Mouse (Mus musculus) limb, embryonic 15.5 days (tissue): ENCODE results near the gene Vgf. TPM values are rescaled to one million over a fixed set of nuclear protein-coding genes. Genes with fewer than 3 reads are reported as not detected.
A peak's percentile ranks its signal among the peaks of the same experiment; 100 is the strongest.

Experiments
- ATAC-seq: fragments of 200-750 bp; cut with Nextera tagmentation; 2 replicates; pipeline ENCODE4 v1.8.0; 2017; ENCODE audit warnings: low read depth, moderate TSS enrichment; ENCODE audit not compliant: insufficient number of reproducible peaks, low FRiP score, low TSS enrichment
- H3K27ac ChIP-seq: fragments of 300-500 bp; sonication (generic); 2 replicates; pipeline ENCODE4 v1.5.1; 2015; ENCODE audit warnings: moderate library complexity, mild to moderate bottlenecking, inconsistent platforms
- H3K27me3 ChIP-seq: fragments of 300-500 bp; sonication (generic); 2 replicates; pipeline ENCODE4 v1.6.1; 2015; ENCODE audit warnings: inconsistent platforms
- H3K36me3 ChIP-seq: fragments of 300-500 bp; sonication (generic); 2 replicates; pipeline ENCODE4 v1.6.1; 2015; ENCODE audit warnings: inconsistent platforms
- H3K4me1 ChIP-seq: fragments of 300-500 bp; sonication (generic); 2 replicates; pipeline ENCODE4 v1.6.1; 2015; ENCODE audit warnings: inconsistent platforms
- H3K4me2 ChIP-seq: fragments of 300-500 bp; sonication (generic); 2 replicates; pipeline ENCODE4 v1.6.1; 2015; ENCODE audit warnings: mild to moderate bottlenecking, inconsistent platforms
- H3K4me3 ChIP-seq: fragments of 300-500 bp; sonication (generic); 2 replicates; pipeline ENCODE4 v1.5.1; 2015; ENCODE audit warnings: mild to moderate bottlenecking, inconsistent platforms
- H3K9ac ChIP-seq: fragments of 300-500 bp; sonication (generic); 2 replicates; pipeline ENCODE4 v1.6.1; 2015; ENCODE audit warnings: inconsistent platforms
- H3K9me3 ChIP-seq: fragments of 300-500 bp; sonication (generic); 2 replicates; pipeline ENCODE4 v1.6.1; 2016; ENCODE audit warnings: inconsistent platforms
- WGBS: fragments of 180-500 bp; shearing (Covaris S2); methylation state at CpG from one replicate; pipeline ENCODE4 v1.1.7; 2015; 5-methylcytosine and 5-hydroxymethylcytosine counted together
- polyA plus RNA-seq: library from polyadenylated mRNA; unstranded; fragments of >200 nt; fragmentation: Nextera tagmentation; extraction: Ambion mirVana; gene quantifications from 2 replicates; pipeline ENCODE4 v1.2.1, GENCODE M21; 2015

Vgf gene
- 0.06 and 0.09 TPM in 2 replicates for polyA plus RNA-seq

DNA sequence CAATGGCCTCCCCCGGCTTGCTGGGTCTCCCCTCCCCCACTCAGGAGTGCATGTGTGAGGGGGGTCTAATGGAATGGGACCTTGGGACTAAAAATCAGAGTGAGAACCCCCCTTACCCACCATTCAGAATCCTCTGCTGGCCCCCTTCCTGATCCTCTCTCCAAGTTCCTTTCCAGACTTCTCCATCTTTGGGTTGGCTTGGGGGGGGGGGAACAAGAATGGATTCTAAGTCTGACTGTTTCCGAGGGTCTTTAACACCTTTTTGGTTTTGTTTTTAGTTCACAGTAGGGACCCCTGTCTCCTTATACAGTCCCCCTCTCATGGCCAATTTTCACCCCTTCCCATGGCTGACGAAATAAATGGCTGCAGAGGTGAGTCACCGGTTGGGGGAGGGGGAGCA lies at the start of gene Vgf:
TSS of gene Vgf (plus strand) at position 301 of the 400 bp plus-strand sequence.
- H3K27ac ChIP-seq, result no peak within 1 kb of the TSS
- H3K36me3 ChIP-seq, result no peaks in the 10 kb centered on the region
- WGBS, result 31% methylated on average over 4 of the region's 4 CpGs
- ATAC-seq, result no peak
- H3K9ac ChIP-seq, result no peak within 1 kb of the TSS
- no peak within 1 kb of the TSS for H3K4me3 ChIP-seq
- no peak within 1 kb of the TSS for H3K4me2 ChIP-seq
- peaks cover 22% of the 10 kb centered on the region for H3K4me1 ChIP-seq
- H3K9me3 ChIP-seq, result no peaks in the 10 kb centered on the region
- peaks cover 77% of the 10 kb centered on the region for H3K27me3 ChIP-seq

DNA sequence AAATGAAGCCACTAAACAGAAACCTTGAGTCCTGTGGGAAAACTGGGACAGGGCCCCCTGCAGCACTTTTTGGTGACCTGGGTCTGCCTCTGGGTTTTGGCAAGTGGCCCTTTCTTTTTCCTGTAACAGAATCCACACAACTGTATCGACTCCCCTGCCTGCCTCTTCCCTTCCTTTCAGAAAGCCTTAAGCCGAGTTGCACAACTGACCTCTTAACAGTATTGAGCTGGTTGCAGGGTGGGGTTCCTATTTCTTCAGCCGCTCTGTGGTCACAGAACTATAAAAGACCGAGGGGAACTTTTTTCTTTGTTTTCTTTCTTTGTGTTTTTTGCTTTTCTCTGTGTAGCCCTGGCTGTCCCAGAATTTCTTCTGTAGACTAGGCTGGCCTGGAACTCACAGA lies 48.4 kb upstream of the Vgf start:
- Histone ChIP-seq H3K9me3 (no peaks in the 10 kb centered on the region), H3K27ac (no peak overlapping the region), H3K4me2 (no peak overlapping the region), H3K9ac (no peak overlapping the region), H3K36me3 (peaks cover 19% of the 10 kb centered on the region), H3K4me1 (no peaks in the 10 kb centered on the region), H3K4me3 (no peak overlapping the region), H3K27me3 (no peaks in the 10 kb centered on the region)
- 69% methylated on average over 4 of the region's 4 CpGs for WGBS
- ATAC-seq, result no peak

DNA sequence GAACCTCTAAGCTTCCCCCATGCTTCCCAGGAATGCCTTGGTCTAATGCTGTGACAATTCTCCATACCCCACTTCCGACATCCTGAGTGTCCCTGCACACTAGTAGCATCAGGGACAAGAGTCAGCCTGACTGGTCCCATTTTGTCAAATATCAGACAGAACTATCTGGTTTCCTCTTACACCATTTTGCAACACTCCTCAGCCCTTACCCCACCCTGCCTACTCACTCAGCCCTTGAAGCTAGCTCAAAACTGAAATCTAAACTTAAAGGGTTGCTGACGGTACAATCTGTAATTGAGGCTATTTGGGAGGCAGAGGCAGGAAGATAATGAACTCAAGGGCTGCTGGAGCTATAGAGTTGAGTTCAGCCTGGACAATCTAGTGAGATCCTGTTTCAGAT lies 46.4 kb upstream of the Vgf start:
- H3K27ac ChIP-seq, result no peak overlapping the region
- peaks cover 39% of the 10 kb centered on the region for H3K36me3 ChIP-seq
- H3K9me3 ChIP-seq, result no peaks in the 10 kb centered on the region
- no peak for ATAC-seq
- H3K4me3 ChIP-seq, result no peak overlapping the region
- no peak overlapping the region for H3K4me2 ChIP-seq
- no peak overlapping the region for H3K9ac ChIP-seq
- 0 out of 2 replicates have a peak, but pooled peaks cover 2% of the 10 kb centered on the region for H3K4me1 ChIP-seq
- WGBS, result 60% methylated on average over 2 of the region's 2 CpGs
- no peaks in the 10 kb centered on the region for H3K27me3 ChIP-seq

DNA sequence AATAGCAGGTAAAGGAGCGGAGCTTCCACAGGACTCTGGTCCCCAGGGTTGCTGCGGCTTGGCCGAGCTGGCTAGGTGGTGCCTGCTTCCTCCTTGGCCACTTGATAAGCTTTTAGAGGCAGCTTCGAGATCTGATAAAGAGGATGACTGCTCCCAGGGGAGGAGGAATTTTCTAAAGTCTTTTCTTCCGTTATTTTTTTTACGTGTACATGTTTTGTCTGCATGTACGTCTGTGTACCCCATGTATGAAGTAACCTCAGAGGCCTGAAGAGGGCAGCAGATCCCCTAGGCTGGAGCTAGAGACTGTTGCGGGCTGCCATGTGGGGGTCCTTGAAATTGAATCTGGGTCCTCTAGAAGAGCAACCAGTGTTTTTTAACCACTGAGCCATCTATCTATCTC lies 45.2 kb upstream of the Vgf start:
- no peak for ATAC-seq
- Histone ChIP-seq H3K27me3 (no peaks in the 10 kb centered on the region), H3K4me1 (peaks cover 10% of the 10 kb centered on the region), H3K9me3 (no peaks in the 10 kb centered on the region), H3K4me3 (no peak overlapping the region), H3K9ac (no peak overlapping the region), H3K27ac (no peak overlapping the region), H3K4me2 (no peak overlapping the region), H3K36me3 (peaks cover 41% of the 10 kb centered on the region)
- WGBS, result 87% methylated on average over 8 of the region's 8 CpGs

DNA sequence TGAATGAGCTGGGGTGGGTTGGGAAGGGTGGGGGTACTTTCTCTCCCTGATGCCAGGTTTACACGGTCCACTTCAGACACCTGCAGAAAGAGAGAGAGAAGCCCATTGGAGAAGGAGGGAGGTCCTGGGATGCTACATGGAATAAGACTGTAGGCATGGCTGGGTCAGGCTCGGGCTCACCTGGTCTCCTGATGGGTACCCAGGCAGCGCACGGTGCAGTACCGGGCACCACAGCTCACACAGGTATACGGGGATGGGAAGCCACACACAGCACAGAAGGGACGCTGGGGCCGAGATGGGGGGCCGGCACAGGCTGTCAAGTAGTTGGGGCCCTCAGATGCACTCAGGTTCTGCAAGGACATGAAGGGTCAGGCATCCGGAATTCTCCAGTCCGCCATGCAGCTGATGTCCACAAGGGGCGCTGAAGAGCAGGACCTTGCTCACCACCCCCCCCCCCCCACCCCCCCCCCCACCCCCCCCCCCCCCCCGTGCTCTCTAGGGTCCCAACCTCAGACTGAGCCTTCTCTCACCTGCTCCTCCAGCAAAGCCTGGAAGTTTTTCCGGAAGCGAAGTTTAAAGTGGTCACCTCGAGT lies 43.8 kb upstream of the Vgf start:
- no peak for ATAC-seq
- Histone ChIP-seq H3K27ac (no peak overlapping the region), H3K4me2 (no peak overlapping the region), H3K9ac (no peak overlapping the region), H3K4me3 (no peak overlapping the region), H3K27me3 (no peaks in the 10 kb centered on the region), H3K36me3 (peaks cover 41% of the 10 kb centered on the region), H3K9me3 (no peaks in the 10 kb centered on the region), H3K4me1 (peaks cover 15% of the 10 kb centered on the region)
- 54% methylated on average over 14 of the region's 16 CpGs for WGBS

DNA sequence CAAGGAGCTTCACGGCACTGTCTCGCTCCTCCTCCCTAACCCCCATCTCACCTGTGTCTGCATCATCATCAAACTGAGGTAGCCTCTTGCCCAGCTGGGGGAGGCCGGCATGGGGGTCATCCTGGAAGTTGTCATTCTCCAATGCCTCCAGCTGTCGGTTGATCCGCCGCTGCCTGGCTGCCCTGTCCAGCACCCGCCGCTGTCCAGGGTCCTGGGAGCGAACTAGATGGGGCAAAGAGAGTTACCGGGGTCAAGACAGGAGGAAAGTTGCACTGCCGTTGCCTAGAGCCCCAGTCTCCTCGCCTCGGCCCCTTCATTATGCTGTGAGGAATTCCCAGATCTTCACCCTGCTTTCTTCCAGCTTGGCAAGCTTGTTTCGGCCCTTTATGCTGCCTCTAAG lies 41.4 kb upstream of the Vgf start:
- peaks cover 44% of the 10 kb centered on the region for H3K36me3 ChIP-seq
- no peak overlapping the region for H3K4me2 ChIP-seq
- ATAC-seq, result no peak
- WGBS, result 46% methylated on average over 14 of the region's 14 CpGs
- H3K27me3 ChIP-seq, result no peaks in the 10 kb centered on the region
- H3K27ac ChIP-seq, result no peak overlapping the region
- H3K9ac ChIP-seq, result no peak overlapping the region
- no peaks in the 10 kb centered on the region for H3K9me3 ChIP-seq
- peaks cover 26% of the 10 kb centered on the region for H3K4me1 ChIP-seq
- H3K4me3 ChIP-seq, result no peak overlapping the region

DNA sequence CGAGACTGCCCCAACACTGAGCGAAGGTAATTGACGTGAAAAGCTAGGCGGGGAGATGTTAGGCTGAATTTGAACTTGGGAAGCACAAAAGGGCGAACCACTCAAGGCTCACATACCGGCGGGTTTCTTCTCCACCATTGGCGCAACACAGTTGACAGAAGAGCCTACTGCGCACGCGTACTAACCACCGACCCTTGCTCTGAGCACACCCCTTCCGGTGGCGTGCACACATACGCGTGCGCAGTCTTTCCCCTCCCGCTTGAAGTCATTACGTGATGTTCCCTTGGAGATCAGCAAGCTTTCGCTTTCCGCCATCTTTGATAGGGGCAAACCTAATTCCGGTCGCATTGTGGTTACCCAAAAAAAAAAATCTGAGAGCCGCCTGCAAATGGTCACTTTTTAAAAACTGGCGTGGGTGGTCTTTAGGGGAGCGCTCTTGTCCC lies 39.5 kb upstream of the Vgf start, which contains the start of gene Plod3:
TSS of gene Plod3 (plus strand) at position 325 of the 443 bp plus-strand sequence.
- ATAC-seq, result peak; percentile 86
- no peaks in the 10 kb centered on the region for H3K27me3 ChIP-seq
- H3K27ac ChIP-seq, result peak within 1 kb of the TSS; percentile 97
- WGBS, result 0% methylated on average over 26 of the region's 26 CpGs
- H3K4me2 ChIP-seq, result peak within 1 kb of the TSS; percentile 78
- H3K9ac ChIP-seq, result peak within 1 kb of the TSS; percentile 88
- peaks cover 51% of the 10 kb centered on the region for H3K36me3 ChIP-seq
- peaks cover 26% of the 10 kb centered on the region for H3K4me1 ChIP-seq
- peak within 1 kb of the TSS; percentile 92 for H3K4me3 ChIP-seq
- no peaks in the 10 kb centered on the region for H3K9me3 ChIP-seq

DNA sequence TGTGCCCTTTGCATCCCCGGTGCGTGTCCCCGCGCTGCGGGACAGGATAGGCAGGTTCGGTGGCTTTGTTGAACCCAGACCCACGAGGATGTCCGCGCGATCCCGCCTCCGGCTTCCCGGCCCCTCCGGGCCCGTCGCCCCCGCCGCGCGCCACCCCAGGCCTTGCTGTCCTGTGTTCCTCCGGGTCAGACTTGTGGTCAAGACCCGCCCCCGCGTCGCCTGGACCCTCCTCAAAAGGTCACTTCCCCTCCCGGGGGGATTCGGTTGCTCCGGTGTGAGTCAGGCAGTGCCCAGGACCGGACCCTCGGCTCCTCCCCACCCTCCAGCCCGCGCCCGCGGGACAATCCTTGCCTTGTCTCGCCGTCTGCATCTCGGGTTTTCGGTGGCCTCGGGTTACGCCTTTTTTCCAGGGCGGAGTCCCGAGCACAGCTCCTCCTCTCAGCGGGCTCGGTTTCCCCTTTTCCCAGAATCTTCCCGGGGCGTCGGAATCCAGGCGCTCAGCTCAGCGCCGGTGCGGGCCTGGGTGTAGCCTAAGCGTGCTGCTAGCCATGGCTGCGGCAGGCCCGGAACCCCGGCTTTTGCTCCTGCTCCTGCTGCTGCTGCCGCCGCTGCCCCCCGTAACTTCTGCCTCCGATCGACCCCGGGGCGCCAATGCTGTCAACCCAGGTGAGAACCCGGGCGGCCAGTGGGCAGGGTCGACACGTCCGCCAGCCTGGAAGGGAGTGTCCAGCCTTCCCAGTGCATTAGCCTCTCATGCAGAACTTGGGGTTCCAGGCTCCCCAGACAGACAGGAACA lies 38.9 kb upstream of the Vgf start:
- Histone ChIP-seq H3K27me3 (no peaks in the 10 kb centered on the region), H3K4me2 (peak overlapping the region; percentile 78), H3K27ac (peak overlapping the region; percentile 97), H3K36me3 (peaks cover 51% of the 10 kb centered on the region), H3K9ac (peak overlapping the region; percentile 88), H3K9me3 (no peaks in the 10 kb centered on the region), H3K4me1 (peaks cover 26% of the 10 kb centered on the region), H3K4me3 (peak overlapping the region; percentile 92)
- under 1% methylated on average over 66 of the region's 67 CpGs for WGBS
- ATAC-seq, result peak; percentile 61

DNA sequence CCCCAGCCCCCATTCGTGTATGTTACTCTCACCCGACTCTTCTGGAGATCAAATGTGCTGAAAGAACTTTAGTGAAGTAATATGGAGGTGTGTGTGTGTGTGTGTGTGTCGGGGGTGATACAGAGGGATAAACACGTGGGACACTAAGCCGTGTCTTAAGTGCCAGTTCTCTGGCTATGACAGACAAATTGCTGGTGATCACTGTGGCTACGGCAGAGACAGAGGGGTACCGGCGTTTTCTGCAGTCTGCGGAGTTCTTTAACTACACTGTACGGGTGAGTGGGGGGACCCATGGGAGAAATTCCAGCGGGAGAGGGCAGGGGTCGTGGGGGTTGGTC lies 38.3 kb upstream of the Vgf start, which contains the start of gene Znhit1:
TSS of gene Znhit1 (minus strand) at position 88 of the 338 bp plus-strand sequence.
- Histone ChIP-seq H3K27ac (peak within 1 kb of the TSS; percentile 97), H3K4me2 (peak within 1 kb of the TSS; percentile 78), H3K36me3 (peaks cover 54% of the 10 kb centered on the region), H3K9me3 (no peaks in the 10 kb centered on the region), H3K27me3 (no peaks in the 10 kb centered on the region), H3K4me1 (peaks cover 26% of the 10 kb centered on the region), H3K9ac (peak within 1 kb of the TSS; percentile 88), H3K4me3 (peak within 1 kb of the TSS; percentile 92)
- 3% methylated on average over 12 of the region's 12 CpGs for WGBS
- no peak for ATAC-seq

DNA sequence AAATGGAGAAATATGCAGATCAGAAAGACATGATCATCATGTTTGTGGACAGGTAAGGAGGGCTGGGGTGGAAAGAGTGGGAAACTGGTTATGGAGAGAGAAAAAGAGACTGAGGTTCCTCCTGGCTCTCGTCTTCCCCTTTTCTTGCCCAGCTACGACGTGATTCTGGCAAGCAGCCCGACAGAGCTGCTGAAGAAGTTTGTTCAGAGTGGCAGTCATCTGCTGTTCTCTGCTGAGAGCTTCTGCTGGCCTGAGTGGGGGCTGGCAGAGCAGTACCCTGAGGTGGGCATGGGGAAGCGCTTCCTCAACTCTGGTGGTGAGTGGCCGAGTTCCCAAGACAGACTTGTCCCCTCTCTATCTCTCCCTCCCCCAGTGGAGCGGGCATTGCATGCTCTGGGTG lies 37.8 kb upstream of the Vgf start:
- Histone ChIP-seq H3K4me3 (peak overlapping the region; percentile 92), H3K4me1 (peaks cover 26% of the 10 kb centered on the region), H3K9ac (peak overlapping the region; percentile 88; the same call in 1 of the 2 replicates), H3K27ac (peak overlapping the region; percentile 97), H3K4me2 (peak overlapping the region; percentile 78), H3K9me3 (no peaks in the 10 kb centered on the region), H3K36me3 (peaks cover 54% of the 10 kb centered on the region), H3K27me3 (no peaks in the 10 kb centered on the region)
- no peak for ATAC-seq
- 53% methylated on average over 7 of the region's 7 CpGs for WGBS

DNA sequence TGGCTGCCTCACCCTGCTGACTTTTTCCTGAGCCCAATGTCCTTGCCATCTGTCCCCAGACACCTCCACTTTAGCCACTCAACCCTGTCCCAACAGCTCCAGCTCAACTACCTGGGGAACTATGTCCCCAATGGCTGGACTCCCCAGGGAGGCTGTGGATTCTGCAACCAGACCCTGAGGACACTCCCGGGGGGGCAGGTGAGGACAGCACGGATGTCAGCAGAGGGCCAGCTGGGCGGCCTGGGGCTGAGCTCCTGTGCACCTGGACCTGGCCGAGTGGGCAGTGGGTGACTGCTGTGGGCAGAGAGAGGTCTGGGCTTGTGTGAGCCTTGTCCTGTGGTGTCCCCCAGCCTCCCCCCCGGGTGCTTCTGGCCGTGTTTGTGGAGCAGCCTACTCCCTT lies 36.4 kb upstream of the Vgf start:
- H3K27ac ChIP-seq, result no peak overlapping the region
- no peak for ATAC-seq
- H3K36me3 ChIP-seq, result peaks cover 54% of the 10 kb centered on the region
- no peak overlapping the region for H3K9ac ChIP-seq
- H3K4me1 ChIP-seq, result peaks cover 23% of the 10 kb centered on the region
- 84% methylated on average over 6 of the region's 6 CpGs for WGBS
- H3K9me3 ChIP-seq, result no peaks in the 10 kb centered on the region
- no peak overlapping the region for H3K4me3 ChIP-seq
- no peaks in the 10 kb centered on the region for H3K27me3 ChIP-seq
- no peak overlapping the region for H3K4me2 ChIP-seq

DNA sequence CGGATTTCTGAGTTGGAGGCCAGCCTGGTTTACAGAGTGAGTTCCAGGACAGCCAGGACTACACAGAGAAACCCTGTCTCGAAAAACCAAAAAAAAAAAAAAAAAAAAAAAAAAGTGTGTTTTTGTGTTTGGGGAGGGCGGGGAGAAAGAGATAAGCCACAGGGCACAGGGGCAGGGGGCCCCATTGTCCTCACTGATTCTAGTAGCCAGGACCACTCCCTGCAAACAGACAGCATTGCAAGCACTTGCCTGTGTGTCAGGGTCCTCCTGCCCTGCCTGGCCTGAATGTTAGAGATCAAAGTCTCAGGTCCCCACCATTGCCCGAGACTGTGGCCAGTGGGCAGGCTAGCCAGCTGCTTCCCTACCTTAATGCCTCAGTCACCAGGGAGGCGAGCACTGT lies 26.7 kb upstream of the Vgf start:
- H3K4me2 ChIP-seq, result no peak overlapping the region
- no peak overlapping the region for H3K4me3 ChIP-seq
- H3K9me3 ChIP-seq, result no peaks in the 10 kb centered on the region
- ATAC-seq, result no peak
- peaks cover 19% of the 10 kb centered on the region for H3K36me3 ChIP-seq
- H3K9ac ChIP-seq, result no peak overlapping the region
- no peak overlapping the region for H3K27ac ChIP-seq
- H3K27me3 ChIP-seq, result no peaks in the 10 kb centered on the region
- peaks cover 5% of the 10 kb centered on the region; the same call in 1 of the 2 replicates for H3K4me1 ChIP-seq
- 70% methylated on average over 5 of the region's 5 CpGs for WGBS
